Mouse (Mus musculus) stomach, postnatal 0 days (tissue): ENCODE measurements around the gene Fbxl13. TPM values are rescaled to one million over a fixed set of nuclear protein-coding genes. Genes with fewer than 3 reads are reported as not detected.
A peak's percentile ranks its signal among the peaks of the same experiment; 100 is the strongest.

Source experiments
- ATAC-seq: fragments of 200-750 bp; cut with Nextera tagmentation; 2 replicates; pipeline ENCODE4 v1.8.0; 2017; ENCODE audit not compliant: low FRiP score, low TSS enrichment
- DNase-seq: peaks from one replicate; pipeline ENCODE4 v3.0.0-alpha.2; 2016; ENCODE audit warnings: low spot score
- H3K27ac ChIP-seq: fragments of 300-500 bp; sonication (generic); replicated peaks from 2 replicates; pipeline ENCODE4 v1.5.1; 2014; ENCODE audit warnings: mild to moderate bottlenecking, control low read depth
- H3K27me3 ChIP-seq: fragments of 300-500 bp; sonication (generic); 2 replicates; pipeline ENCODE4 v1.6.1; 2014; ENCODE audit warnings: low read length; ENCODE audit not compliant: control insufficient read depth, insufficient read depth
- H3K36me3 ChIP-seq: fragments of 300-500 bp; sonication (generic); 2 replicates; pipeline ENCODE4 v1.6.1; 2014; ENCODE audit warnings: low read length, mixed read lengths; ENCODE audit not compliant: control insufficient read depth, insufficient read depth
- H3K4me1 ChIP-seq: fragments of 300-500 bp; sonication (generic); replicated peaks from 2 replicates; pipeline ENCODE4 v1.6.1; 2014; ENCODE audit warnings: antibody characterized with exemption; ENCODE audit not compliant: control insufficient read depth, insufficient read depth
- H3K4me2 ChIP-seq: fragments of 300-500 bp; sonication (generic); replicated peaks from 2 replicates; pipeline ENCODE4 v1.6.1; 2014; ENCODE audit warnings: low read depth, mild to moderate bottlenecking, control low read depth, moderate library complexity
- H3K4me3 ChIP-seq: fragments of 300-500 bp; sonication (generic); 2 replicates; pipeline ENCODE4 v1.5.1; 2014; ENCODE audit warnings: low read depth, low read length, control low read depth
- H3K9ac ChIP-seq: fragments of 300-500 bp; sonication (generic); 2 replicates; pipeline ENCODE4 v1.6.1; 2014; ENCODE audit warnings: mild to moderate bottlenecking, low read length, control low read depth, mixed read lengths
- H3K9me3 ChIP-seq: fragments of 300-500 bp; sonication (generic); 2 replicates; pipeline ENCODE4 v1.6.1; 2016; ENCODE audit warnings: low read length; ENCODE audit not compliant: control insufficient read depth
- CTCF ChIP-seq: IDR thresholded peaks from 2 replicates; pipeline ENCODE4 v1.5.1; 2016; ENCODE audit warnings: antibody characterized with exemption, low read depth, mild to moderate bottlenecking, moderate library complexity
- EP300 ChIP-seq: optimal IDR thresholded peaks from 2 replicates; pipeline ENCODE3; 2016; ENCODE audit warnings: antibody characterized with exemption
- WGBS: fragments of 180-500 bp; shearing (Covaris S2); extraction: QIAGEN DNeasy Blood & Tissue Kit; methylation state at CpG from one replicate; pipeline ENCODE4 v1.1.7; 2014; 5-methylcytosine and 5-hydroxymethylcytosine counted together
- polyA plus RNA-seq: library from polyadenylated mRNA; unstranded; fragments of >200 nt; fragmentation: Nextera tagmentation; extraction: Ambion mirVana; gene quantifications from 2 replicates; pipeline ENCODE4 v1.2.1, GENCODE M21; 2015

Fbxl13 gene
- polyA plus RNA-seq, 1 experiment from 2014 or later: 0.28 TPM

DNA sequence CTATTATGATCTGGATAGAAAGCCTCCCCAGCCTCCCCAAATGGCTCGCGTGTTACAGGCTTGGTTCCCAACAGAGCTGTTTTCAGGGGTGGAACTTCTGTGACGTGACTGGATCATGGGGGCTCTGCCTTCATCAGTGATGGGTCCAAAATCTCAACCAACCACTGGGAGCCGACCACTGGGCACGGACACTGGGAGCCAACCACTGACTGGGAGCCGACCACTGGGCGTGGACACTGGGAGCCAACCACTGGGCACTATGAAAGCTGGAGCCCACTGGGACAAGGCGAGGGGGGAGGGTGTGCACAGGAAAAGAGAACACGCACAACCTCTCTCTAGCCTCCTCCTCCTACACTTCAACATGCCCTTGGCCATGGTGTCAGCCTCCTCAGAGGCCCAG is 38.4 kb upstream of the Fbxl13 start:
- no peak for ATAC-seq
- H3K27me3 ChIP-seq: no peaks in the 10 kb centered on the region
- H3K36me3 ChIP-seq: no peaks in the 10 kb centered on the region
- DNase-seq: no peak
- H3K27ac ChIP-seq: no peak overlapping the region
- no peak overlapping the region for H3K4me3 ChIP-seq
- WGBS: 93% methylated on average over 9 of the region's 9 CpGs
- H3K4me2 ChIP-seq: no peak overlapping the region
- H3K9me3 ChIP-seq: no peaks in the 10 kb centered on the region
- TF ChIP-seq CTCF (no peak), EP300 (no peak)
- no peaks in the 10 kb centered on the region for H3K4me1 ChIP-seq
- no peak overlapping the region for H3K9ac ChIP-seq

DNA sequence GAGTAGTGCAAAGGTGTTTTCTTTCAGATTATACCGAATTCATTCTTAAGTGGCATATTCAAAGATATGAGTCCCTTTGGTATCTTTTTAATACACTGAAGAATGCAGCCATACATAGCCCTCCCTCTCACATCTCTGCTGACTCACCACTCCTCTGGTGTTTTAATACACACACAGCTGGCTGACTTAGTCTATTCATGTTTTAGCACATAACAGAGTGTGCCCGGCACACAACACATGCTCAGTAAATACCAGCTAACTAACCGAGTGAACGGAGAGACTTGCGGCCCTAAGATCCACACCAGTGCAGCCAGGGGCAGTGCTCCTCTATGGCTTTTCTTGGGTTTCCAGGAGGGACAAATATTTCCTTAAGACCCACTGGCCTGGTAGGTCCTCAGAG is 35.5 kb upstream of the Fbxl13 start:
- no peak for DNase-seq
- H3K4me3 ChIP-seq: no peak overlapping the region
- ATAC-seq: peak; percentile 45
- TF ChIP-seq CTCF (no peak), EP300 (no peak)
- no peak overlapping the region for H3K9ac ChIP-seq
- H3K4me1 ChIP-seq: no peaks in the 10 kb centered on the region
- no peaks in the 10 kb centered on the region for H3K27me3 ChIP-seq
- WGBS: 55% methylated on average over 5 of the region's 5 CpGs
- no peaks in the 10 kb centered on the region for H3K36me3 ChIP-seq
- H3K4me2 ChIP-seq: no peak overlapping the region
- no peaks in the 10 kb centered on the region for H3K9me3 ChIP-seq
- no peak overlapping the region for H3K27ac ChIP-seq

GRCm38 (mm10) chr5:21680029-21680428 is 34.6 kb upstream of the Fbxl13 start:
- no peak for DNase-seq
- H3K4me1 ChIP-seq: no peaks in the 10 kb centered on the region
- TF ChIP-seq CTCF (no peak), EP300 (no peak)
- no peaks in the 10 kb centered on the region for H3K9me3 ChIP-seq
- 71% methylated on average over 4 of the region's 4 CpGs for WGBS
- ATAC-seq: no peak
- no peak overlapping the region for H3K4me3 ChIP-seq
- H3K36me3 ChIP-seq: no peaks in the 10 kb centered on the region
- H3K9ac ChIP-seq: no peak overlapping the region
- no peak overlapping the region for H3K4me2 ChIP-seq
- H3K27ac ChIP-seq: no peak overlapping the region
- no peaks in the 10 kb centered on the region for H3K27me3 ChIP-seq

DNA sequence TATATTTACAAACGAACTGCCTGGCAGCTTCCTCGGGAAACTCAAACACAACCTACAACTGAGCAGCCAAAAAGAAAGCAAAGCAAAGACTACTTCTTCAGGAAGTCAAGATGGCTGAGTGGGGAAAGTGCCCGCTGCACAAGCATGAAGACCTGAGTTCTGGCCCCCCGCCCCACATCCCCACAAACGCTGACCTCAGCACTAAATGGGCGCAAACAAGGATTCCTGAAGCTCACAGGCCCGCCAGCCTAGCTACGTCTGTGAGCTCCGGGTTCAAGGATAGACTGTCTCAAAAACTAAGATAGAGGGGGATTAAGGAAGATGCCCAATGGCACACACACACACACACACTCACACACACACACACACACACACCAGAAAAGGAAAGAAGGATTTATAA is 32.9 kb upstream of the Fbxl13 start:
- DNase-seq (no peak), ATAC-seq (no peak)
- Histone ChIP-seq H3K9ac (no peak overlapping the region), H3K4me1 (no peaks in the 10 kb centered on the region), H3K4me3 (no peak overlapping the region), H3K9me3 (no peaks in the 10 kb centered on the region), H3K36me3 (no peaks in the 10 kb centered on the region), H3K27me3 (no peaks in the 10 kb centered on the region), H3K4me2 (no peak overlapping the region), H3K27ac (no peak overlapping the region)
- 93% methylated on average over 9 of the region's 9 CpGs for WGBS
- TF ChIP-seq EP300 (no peak), CTCF (no peak)

- 92% methylated on average over 6 of the region's 6 CpGs for WGBS
- H3K9ac ChIP-seq: no peak overlapping the region
- H3K4me3 ChIP-seq: no peak overlapping the region
- DNase-seq (peak; percentile 48), ATAC-seq (no peak)
- no peaks in the 10 kb centered on the region for H3K27me3 ChIP-seq
- H3K4me2 ChIP-seq: no peak overlapping the region
- H3K9me3 ChIP-seq: no peaks in the 10 kb centered on the region
- H3K4me1 ChIP-seq: no peaks in the 10 kb centered on the region
- H3K27ac ChIP-seq: no peak overlapping the region
- H3K36me3 ChIP-seq: no peaks in the 10 kb centered on the region
- 0 out of 2 replicates have a peak, but pooled peaks have one; percentile 6 for TF ChIP-seq CTCF
- TF ChIP-seq EP300: no peak
Observed at GRCm38 (mm10) chr5:21677939-21678338, 32.5 kb upstream of the Fbxl13 start.

GRCm38 (mm10) chr5:21675494-21675893 is 30.1 kb upstream of the Fbxl13 start:
- ATAC-seq (no peak), DNase-seq (no peak)
- Histone ChIP-seq H3K4me1 (no peaks in the 10 kb centered on the region), H3K27ac (no peak overlapping the region), H3K4me2 (no peak overlapping the region), H3K27me3 (no peaks in the 10 kb centered on the region), H3K9me3 (no peaks in the 10 kb centered on the region), H3K4me3 (no peak overlapping the region), H3K9ac (no peak overlapping the region), H3K36me3 (no peaks in the 10 kb centered on the region)
- TF ChIP-seq CTCF (no peak), EP300 (no peak)
- WGBS: 96% methylated on average over 23 of the region's 23 CpGs
